Mouse (Mus musculus) lung, embryonic 14.5 days (tissue): ENCODE data around the gene Gm37240. TPM values are rescaled to one million over a fixed set of nuclear protein-coding genes. Genes with fewer than 3 reads are reported as not detected.
A peak's percentile ranks its signal among the peaks of the same experiment; 100 is the strongest.

Source experiments
- ATAC-seq: fragments of 200-750 bp; cut with Nextera tagmentation; 2 replicates; pipeline ENCODE4 v1.8.0; 2017; ENCODE audit warnings: mild to moderate bottlenecking, moderate TSS enrichment, moderate library complexity; ENCODE audit not compliant: insufficient read depth
- DNase-seq: peaks from one replicate; pipeline ENCODE4 v3.0.0-alpha.2; 2015
- H3K27ac ChIP-seq: fragments of 300-500 bp; sonication (generic); 2 replicates; pipeline ENCODE4 v1.5.1; 2014; ENCODE audit warnings: low read depth, mild to moderate bottlenecking, moderate library complexity
- H3K27me3 ChIP-seq: fragments of 300-500 bp; sonication (generic); 2 replicates; pipeline ENCODE4 v1.6.1; 2014; ENCODE audit warnings: low read length, control low read depth; ENCODE audit not compliant: insufficient read depth
- H3K36me3 ChIP-seq: fragments of 300-500 bp; sonication (generic); 2 replicates; pipeline ENCODE4 v1.6.1; 2014; ENCODE audit warnings: control low read depth; ENCODE audit not compliant: insufficient read depth
- H3K4me1 ChIP-seq: fragments of 300-500 bp; sonication (generic); 2 replicates; pipeline ENCODE4 v1.6.1; 2014; ENCODE audit warnings: antibody characterized with exemption, control low read depth; ENCODE audit not compliant: insufficient read depth
- H3K4me2 ChIP-seq: fragments of 300-500 bp; sonication (generic); 2 replicates; pipeline ENCODE4 v1.6.1; 2014; ENCODE audit warnings: mild to moderate bottlenecking
- H3K4me3 ChIP-seq: fragments of 300-500 bp; sonication (generic); 2 replicates; pipeline ENCODE4 v1.5.1; 2014; ENCODE audit warnings: low read depth, low read length
- H3K9ac ChIP-seq: fragments of 300-500 bp; sonication (generic); 2 replicates; pipeline ENCODE4 v1.6.1; 2014
- H3K9me3 ChIP-seq: fragments of 300-500 bp; sonication (generic); 2 replicates; pipeline ENCODE4 v1.6.1; 2016; ENCODE audit warnings: low read depth, low read length, control low read depth
- CTCF ChIP-seq: IDR thresholded peaks from 2 replicates; pipeline ENCODE4 v1.5.1; 2016; ENCODE audit warnings: antibody characterized with exemption, low read depth
- WGBS: fragments of 180-500 bp; shearing (Covaris S2); extraction: QIAGEN DNeasy Blood & Tissue Kit; methylation state at CpG from one replicate; pipeline ENCODE4 v1.1.7; 2014; 5-methylcytosine and 5-hydroxymethylcytosine counted together
- polyA plus RNA-seq: library from polyadenylated mRNA; unstranded; fragments of >200 nt; fragmentation: Nextera tagmentation; extraction: Ambion mirVana; gene quantifications from 2 replicates; pipeline ENCODE4 v1.2.1, GENCODE M21; 2014

Gm37240 gene
- polyA plus RNA-seq, 1 experiment from 2014 or later = 4.5 TPM

DNA sequence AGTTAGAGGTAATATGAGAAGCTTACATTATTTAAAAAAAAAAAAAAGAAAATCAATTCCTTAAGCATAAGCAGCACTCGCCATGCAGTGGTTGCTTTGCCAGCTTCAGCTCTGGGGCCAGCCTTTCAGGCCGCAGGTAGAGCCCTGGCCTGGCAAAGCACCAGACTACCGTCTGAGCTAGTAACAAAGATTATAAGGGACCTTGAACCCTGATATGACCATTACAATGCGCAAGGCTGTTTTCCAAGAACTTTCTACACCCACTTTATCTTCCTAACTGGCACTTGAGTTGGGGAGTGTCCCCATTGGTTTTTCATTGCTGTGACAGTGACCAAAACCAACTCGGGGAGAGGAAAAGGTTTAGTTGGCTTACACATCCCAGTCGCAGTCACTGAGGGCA is 690.2 kb downstream of the Gm37240 start:
- WGBS = 70% methylated on average over 6 of the region's 6 CpGs
- Histone ChIP-seq H3K9ac (no peak overlapping the region), H3K27ac (no peak overlapping the region), H3K4me3 (no peak overlapping the region), H3K4me1 (no peaks in the 10 kb centered on the region), H3K36me3 (no peaks in the 10 kb centered on the region), H3K27me3 (no peaks in the 10 kb centered on the region), H3K4me2 (no peak overlapping the region), H3K9me3 (no peaks in the 10 kb centered on the region)
- no peak for DNase-seq
- TF ChIP-seq CTCF = no peak
- no peak for ATAC-seq

DNA sequence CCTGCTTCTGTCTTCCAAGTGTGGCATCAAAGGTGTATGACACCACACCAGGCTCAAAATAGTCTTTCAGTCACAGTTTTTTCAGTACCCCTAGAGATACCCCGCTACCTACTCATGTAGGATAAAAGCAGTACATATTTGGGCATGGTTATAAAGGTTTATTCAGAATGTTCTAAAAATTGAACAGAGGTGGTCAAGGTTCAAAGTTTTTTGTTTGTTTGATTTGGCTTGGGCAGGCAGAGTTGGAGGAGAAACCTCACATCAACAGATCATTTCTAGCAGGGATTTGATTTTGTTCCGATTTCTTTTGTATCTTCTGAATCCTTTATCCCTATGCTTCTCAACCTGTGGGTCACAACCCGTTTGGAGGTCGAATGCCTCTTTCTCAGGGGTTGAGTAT is 690.7 kb downstream of the Gm37240 start:
- H3K27ac ChIP-seq = no peak overlapping the region
- no peak overlapping the region for H3K4me3 ChIP-seq
- DNase-seq = no peak
- no peaks in the 10 kb centered on the region for H3K27me3 ChIP-seq
- no peak for TF ChIP-seq CTCF
- no peaks in the 10 kb centered on the region for H3K9me3 ChIP-seq
- no peak overlapping the region for H3K9ac ChIP-seq
- H3K4me1 ChIP-seq = no peaks in the 10 kb centered on the region
- H3K36me3 ChIP-seq = no peaks in the 10 kb centered on the region
- 74% methylated on average over 4 of the region's 4 CpGs for WGBS
- no peak overlapping the region for H3K4me2 ChIP-seq
- ATAC-seq = no peak

DNA sequence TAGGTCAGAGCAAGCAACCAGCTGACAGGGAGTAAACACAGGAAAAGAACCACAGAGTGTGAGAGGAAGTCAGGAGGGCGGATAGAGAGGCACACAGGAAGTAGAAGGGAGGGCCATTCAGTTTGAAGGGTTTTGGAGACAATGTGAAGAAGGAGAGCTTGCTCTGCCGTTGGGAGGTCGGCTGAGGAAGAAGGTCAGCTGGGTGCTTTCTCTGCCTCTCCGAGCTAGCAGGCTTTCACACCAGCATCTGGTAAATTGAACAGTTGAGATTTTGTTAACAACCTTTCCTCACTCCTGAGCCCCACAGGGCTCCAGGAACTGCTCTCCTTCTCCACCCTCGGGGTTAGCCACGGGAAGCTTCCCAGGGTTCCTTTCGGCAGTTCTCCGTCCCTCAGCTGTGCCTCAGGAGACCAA is 692.2 kb downstream of the Gm37240 start:
- ATAC-seq (peak; percentile 60; the same call in 1 of the 2 replicates), DNase-seq (peak; percentile 20)
- H3K9me3 ChIP-seq = no peaks in the 10 kb centered on the region
- H3K36me3 ChIP-seq = no peaks in the 10 kb centered on the region
- WGBS = 46% methylated on average over 8 of the region's 8 CpGs
- no peak overlapping the region for H3K4me3 ChIP-seq
- H3K27me3 ChIP-seq = no peaks in the 10 kb centered on the region
- H3K4me1 ChIP-seq = no peaks in the 10 kb centered on the region
- peak overlapping the region; percentile 32; the same call in 1 of the 2 replicates for H3K4me2 ChIP-seq
- no peak overlapping the region for H3K9ac ChIP-seq
- no peak for TF ChIP-seq CTCF
- no peak overlapping the region for H3K27ac ChIP-seq

DNA sequence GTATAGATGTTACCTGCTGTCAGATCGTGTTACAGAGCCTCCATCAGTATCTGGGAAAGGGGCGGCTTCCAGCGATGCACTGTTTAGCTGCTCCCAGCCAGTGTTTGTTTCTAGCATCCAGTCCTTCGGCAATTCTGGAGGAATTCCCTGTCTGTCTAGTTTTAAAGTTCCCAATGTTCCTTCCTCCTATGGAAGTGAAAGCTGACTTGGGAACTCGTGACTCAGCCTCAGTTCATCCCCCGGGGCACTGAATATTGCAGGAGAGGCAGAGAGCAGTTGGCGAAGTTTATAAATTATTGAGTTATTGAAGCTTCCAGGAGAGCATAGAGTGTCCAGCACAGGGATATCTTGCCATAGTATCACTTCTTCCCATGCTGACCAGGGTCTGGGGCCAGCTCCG is 697.5 kb downstream of the Gm37240 start:
- H3K4me3 ChIP-seq = no peak overlapping the region
- WGBS = 57% methylated on average over 8 of the region's 8 CpGs
- H3K9ac ChIP-seq = no peak overlapping the region
- no peak for DNase-seq
- no peaks in the 10 kb centered on the region for H3K9me3 ChIP-seq
- no peak overlapping the region for H3K27ac ChIP-seq
- H3K4me2 ChIP-seq = no peak overlapping the region
- peaks cover 12% of the 10 kb centered on the region; the same call in 1 of the 2 replicates for H3K4me1 ChIP-seq
- no peaks in the 10 kb centered on the region for H3K27me3 ChIP-seq
- ATAC-seq = no peak
- H3K36me3 ChIP-seq = no peaks in the 10 kb centered on the region
- TF ChIP-seq CTCF = no peak

DNA sequence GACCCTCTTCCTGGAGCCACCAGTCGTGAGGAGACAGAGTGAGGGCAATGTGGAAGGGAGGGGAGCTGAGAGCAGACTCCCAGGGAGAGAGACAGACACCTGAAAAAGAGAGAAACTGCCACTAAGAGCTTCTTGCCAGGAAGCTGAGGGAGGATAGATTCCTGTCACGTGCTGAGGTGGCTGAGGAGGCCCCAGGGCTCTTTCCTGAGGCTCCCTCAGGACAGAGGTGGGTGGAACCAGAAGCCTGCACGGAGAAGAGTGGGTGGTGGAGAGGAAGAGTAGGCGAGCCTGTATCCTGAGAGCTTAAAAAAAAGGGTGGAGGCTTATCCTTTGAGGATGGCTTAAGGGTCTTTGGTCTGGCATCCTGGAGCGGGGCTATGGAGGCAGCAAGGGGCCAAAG is 699.0 kb downstream of the Gm37240 start:
- no peaks in the 10 kb centered on the region for H3K27me3 ChIP-seq
- no peaks in the 10 kb centered on the region for H3K36me3 ChIP-seq
- no peak for TF ChIP-seq CTCF
- H3K27ac ChIP-seq = no peak overlapping the region
- WGBS = 24% methylated on average over 5 of the region's 5 CpGs
- no peak overlapping the region for H3K4me2 ChIP-seq
- H3K9me3 ChIP-seq = no peaks in the 10 kb centered on the region
- ATAC-seq (no peak), DNase-seq (no peak)
- no peak overlapping the region for H3K4me3 ChIP-seq
- peaks cover 12% of the 10 kb centered on the region; the same call in 1 of the 2 replicates for H3K4me1 ChIP-seq
- no peak overlapping the region for H3K9ac ChIP-seq

DNA sequence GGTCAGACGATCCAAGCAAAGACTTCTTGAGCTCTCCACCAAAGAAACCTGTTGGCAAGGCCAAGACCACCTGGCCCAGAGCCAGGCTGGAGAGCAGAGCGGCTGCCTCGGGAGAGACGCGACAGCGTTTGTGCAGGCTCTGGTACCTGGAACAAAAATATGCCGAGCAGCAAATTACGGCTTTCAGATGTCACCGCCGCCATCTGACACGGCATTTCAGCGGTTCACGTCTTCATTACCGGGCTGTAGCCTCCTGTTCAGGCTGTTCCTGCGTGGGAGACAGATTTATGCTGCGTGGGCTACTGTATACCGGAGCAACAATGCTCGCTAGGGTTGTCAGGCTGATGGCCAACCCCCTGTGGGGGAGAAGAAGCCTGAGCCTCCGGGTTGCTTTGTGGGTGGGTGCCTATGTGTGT is 700.6 kb downstream of the Gm37240 start:
- H3K27ac ChIP-seq = no peak overlapping the region
- peak; percentile 78 for DNase-seq
- no peak for TF ChIP-seq CTCF
- no peak for ATAC-seq
- no peak overlapping the region; the same call in 1 of the 2 replicates for H3K9ac ChIP-seq
- H3K36me3 ChIP-seq = no peaks in the 10 kb centered on the region
- peaks cover 12% of the 10 kb centered on the region; the same call in 1 of the 2 replicates for H3K4me1 ChIP-seq
- no peaks in the 10 kb centered on the region for H3K9me3 ChIP-seq
- WGBS = 36% methylated on average over 19 of the region's 19 CpGs
- H3K27me3 ChIP-seq = no peaks in the 10 kb centered on the region
- peak overlapping the region; percentile 51 for H3K4me2 ChIP-seq
- no peak overlapping the region for H3K4me3 ChIP-seq

DNA sequence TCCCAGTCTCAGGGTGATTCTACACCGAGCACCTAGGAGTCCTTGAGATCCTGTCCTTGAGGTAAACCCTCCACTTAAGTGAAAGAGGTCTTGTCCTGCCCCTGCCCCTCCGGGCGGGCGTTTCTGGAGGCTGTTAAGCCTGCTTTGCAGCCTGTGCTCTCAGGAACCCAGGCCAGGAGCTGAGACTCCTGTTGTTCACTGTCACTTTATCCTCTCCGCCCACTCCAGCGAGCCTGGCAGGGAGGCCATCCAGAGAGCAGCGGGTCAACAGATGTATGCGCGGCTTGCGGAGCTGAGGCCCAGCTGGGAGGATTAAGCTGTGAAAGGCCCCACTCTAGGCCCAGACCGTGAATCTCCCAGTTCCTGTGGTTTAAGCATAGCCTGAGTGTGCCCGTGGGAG is 701.5 kb downstream of the Gm37240 start:
- TF ChIP-seq CTCF = no peak
- H3K4me1 ChIP-seq = peaks cover 12% of the 10 kb centered on the region; the same call in 1 of the 2 replicates
- ATAC-seq (peak; percentile 77; the same call in 1 of the 2 replicates), DNase-seq (peak; percentile 55)
- no peaks in the 10 kb centered on the region for H3K27me3 ChIP-seq
- no peak overlapping the region for H3K4me3 ChIP-seq
- 0 out of 2 replicates have a peak overlapping the region, but pooled peaks have one; percentile 3 for H3K4me2 ChIP-seq
- H3K27ac ChIP-seq = peak overlapping the region; percentile 30; the same call in 1 of the 2 replicates
- H3K36me3 ChIP-seq = no peaks in the 10 kb centered on the region
- H3K9me3 ChIP-seq = no peaks in the 10 kb centered on the region
- 14% methylated on average over 12 of the region's 12 CpGs for WGBS
- no peak overlapping the region for H3K9ac ChIP-seq

DNA sequence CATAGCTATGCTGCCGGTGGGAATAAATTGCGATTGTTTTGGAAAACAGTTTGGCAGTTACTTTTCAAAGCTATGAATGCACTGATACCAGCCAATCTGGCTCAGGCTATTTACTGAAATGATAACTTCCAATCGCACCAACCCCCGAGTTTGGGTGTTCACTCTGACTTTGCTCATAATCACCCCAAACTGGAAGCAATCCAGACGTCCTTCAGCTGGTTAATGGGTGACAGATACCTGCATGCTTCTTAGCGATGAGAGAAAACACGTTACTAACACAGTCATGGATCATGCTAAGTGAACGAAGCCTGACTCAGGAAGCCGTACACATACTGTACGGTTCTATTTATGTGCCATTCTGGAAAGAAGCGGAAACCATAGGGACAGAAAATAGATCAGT is 702.4 kb downstream of the Gm37240 start:
- Histone ChIP-seq H3K9me3 (no peaks in the 10 kb centered on the region), H3K4me2 (no peak overlapping the region), H3K27me3 (no peaks in the 10 kb centered on the region), H3K27ac (no peak overlapping the region), H3K4me3 (no peak overlapping the region), H3K36me3 (no peaks in the 10 kb centered on the region), H3K4me1 (peaks cover 12% of the 10 kb centered on the region; the same call in 1 of the 2 replicates), H3K9ac (no peak overlapping the region)
- no peak for TF ChIP-seq CTCF
- 62% methylated on average over 11 of the region's 11 CpGs for WGBS
- DNase-seq = no peak
- ATAC-seq = no peak
